Mouse (Mus musculus): ENCODE measurements around the gene Tmem88.

- TF ChIP-seq EP300 (IDR thresholded peaks at IDR 0.05; ENCODE audit: insufficient read depth, low read depth, low read length) (no peak), CTCF (IDR thresholded peaks at IDR 0.05) (no peak)
Measured at GRCm38 (mm10) chr11:69372056-69372779, 25.8 kb downstream of the Tmem88 start.
